Mouse (Mus musculus) megakaryocyte progenitor cell, adult 5-6 weeks (primary cell): ENCODE results near the gene Scnn1g. TPM values are rescaled to one million over a fixed set of nuclear protein-coding genes. Genes with fewer than 3 reads are reported as not detected.

Experiments
- ATAC-seq: replicated peaks from 2 replicates; pipeline ENCODE4 v1.8.0; 2016; ENCODE audit warnings: mild to moderate bottlenecking, moderate TSS enrichment, inconsistent platforms; ENCODE audit not compliant: poor library complexity
- total RNA-seq, 2 experiments: library from RNA; stranded (forward) in 1 of 2; stranded (reverse) in 1 of 2; fragments of 157-497, 149-512 nt in 1 of 2; fragments of 200-1000 nt in 1 of 2; gene quantifications; 2 replicates each; pipeline versions ENCODE4 v1.2.3 to v1.2.4; 2015 to 2017

Scnn1g gene
- total RNA-seq, 2 experiments from 2014 or later, result not detected

DNA sequence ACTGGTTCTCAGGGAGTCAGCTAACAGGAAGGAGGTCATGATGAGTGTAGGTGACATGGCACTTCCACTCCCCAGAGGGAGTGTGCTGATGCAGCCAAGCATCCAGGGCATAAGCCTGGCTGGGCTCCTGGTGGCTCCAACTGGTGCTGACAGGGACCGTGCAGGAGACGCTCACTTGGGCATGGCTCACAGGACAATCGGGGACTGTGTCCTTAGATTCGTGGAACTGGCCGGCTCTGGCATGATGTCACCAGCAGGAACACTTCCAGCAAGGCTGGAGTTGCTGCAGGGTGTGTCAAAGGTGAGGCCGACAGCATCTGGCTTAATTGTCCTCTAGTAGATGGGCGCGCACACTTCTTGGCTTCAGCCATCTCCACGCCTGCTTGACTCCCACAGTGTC lies 34.7 kb downstream of the Scnn1g start:
- ATAC-seq, result no peak

DNA sequence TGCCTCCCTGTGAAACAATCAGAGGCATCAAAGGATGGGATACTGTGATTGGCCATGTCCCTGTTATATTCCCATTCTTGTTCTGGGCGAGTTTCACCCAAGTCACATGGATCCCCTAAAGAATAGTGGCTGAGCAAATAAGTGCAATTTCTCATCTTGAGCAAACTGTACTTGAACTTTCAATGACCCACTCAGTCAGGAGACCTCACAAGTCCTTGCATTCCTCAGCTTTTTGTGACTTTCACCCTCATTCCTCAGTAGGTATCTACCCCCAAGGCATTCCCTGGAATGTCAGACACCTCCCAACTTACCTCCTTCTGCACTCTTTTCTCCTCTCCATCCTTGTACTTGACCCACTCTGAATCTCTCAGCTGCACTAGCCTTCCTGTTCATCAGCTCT lies 44.3 kb downstream of the Scnn1g start:
- no peak for ATAC-seq

DNA sequence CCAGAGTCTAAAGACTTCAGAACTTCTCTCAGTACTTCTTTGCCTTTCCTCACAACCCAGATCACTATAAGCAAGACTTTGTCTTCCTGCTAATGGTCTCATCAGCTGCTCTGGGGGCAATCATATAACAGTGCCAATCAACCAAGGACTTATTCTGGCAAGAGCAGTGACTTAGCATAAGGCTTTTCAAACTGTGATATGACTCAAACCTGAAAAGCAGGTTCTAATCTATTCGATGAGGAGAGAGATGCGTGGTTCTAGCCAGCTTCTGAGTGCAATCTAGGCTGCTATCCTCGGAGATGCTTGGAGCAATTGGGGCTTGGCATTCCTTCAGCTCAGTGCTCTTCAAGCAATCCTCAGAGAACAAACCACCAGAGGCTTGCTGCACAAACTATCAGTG lies 44.7 kb downstream of the Scnn1g start:
- ATAC-seq, result no peak

DNA sequence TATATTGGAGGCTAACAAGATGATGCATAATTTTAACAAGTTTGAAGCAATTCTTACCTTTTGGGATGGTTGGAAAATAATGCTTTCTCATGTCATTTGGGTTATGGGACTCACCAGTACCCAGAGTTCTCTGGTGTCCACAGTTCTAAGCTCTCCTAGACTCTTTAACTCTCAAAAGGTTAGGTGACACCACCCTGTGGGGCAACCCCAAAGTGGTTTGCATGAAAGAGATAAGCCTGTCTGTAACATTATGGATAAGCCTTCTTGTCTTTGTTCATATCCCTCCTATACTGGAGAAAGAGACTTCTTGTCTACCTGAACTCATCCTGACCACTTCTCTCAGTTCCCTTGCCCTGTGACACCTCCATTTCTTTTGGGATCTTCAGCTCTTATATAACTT lies 45.1 kb downstream of the Scnn1g start:
- no peak for ATAC-seq

DNA sequence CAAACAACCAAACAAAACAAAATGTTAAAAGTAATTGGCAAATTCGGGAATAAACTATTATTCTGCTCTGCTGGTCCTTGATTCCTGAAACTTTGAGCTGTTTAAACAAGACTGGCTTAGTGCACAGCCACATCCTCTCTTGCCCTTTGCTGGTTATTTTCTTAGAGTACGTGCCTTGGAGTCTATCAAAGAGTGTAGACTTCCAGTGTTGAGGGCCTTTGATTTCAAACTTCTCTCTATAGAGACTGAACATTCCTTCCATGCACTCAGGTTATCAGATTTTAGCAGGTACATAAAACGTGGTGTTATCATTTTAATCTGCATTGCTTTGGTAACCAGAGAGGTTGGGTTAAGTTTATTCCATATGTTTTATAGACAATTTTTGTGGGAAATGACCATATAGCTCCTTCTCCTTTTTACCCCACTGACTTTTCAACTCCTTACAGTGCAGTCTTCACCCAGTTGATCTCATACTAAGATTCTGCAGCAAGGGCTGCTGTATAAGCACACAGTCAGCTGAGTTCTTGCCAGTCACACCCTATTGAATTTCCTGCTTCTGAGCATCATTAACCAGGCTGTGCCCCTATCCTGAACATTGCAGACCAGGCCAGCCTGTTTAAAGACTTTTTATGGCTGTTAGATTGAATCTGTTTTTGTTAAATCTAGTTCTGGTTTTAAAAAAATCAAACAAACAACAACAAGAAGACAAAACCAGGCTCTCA lies 48.1 kb downstream of the Scnn1g start:
- no peak for ATAC-seq

DNA sequence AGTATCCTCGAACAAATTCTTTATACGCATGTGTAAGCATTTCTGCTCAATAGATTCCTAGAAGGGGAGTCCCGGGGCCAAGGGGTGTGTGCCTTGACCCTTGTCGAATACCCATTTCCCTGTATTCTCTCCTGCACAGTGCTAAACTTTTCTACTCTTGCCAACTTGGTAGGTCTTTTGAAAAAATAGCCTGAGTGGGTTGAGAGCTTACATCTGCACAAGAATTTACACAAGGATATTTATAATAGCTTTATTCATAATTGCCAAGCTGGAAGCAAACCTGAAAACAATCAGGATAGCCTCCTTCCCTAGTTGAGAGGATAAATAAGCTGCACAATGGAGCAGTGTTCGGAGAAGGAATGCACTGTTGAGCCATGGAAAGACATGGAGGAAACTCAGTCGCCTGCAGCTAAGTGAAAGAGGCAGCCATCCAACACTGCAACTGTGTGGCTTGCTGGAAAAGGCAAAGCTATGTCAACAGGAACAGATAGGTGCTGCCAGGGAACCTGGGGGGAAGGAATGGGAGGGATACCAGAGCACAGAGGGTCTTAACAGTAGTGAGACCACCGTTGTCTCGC lies 51.5 kb downstream of the Scnn1g start:
- ATAC-seq, result no peak

DNA sequence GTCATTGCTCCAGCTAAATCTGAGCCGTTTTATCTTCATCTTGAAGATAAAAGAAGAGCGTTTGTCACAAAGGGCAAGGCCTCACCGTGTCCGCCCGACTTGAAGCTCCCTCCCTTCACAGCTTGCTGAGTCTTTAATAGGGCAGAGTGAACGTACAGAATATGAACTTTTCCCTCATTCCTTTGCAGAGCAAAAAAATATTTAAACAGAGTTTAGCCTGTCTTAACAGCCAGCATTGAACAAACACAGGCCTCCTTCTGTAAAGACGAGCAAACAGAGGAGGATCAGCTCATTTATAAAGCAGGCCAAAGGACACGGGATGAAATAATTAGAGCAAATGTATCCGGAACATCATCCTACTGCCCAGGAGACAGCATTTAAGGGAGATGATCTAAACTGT lies 63.5 kb downstream of the Scnn1g start:
- no peak for ATAC-seq

DNA sequence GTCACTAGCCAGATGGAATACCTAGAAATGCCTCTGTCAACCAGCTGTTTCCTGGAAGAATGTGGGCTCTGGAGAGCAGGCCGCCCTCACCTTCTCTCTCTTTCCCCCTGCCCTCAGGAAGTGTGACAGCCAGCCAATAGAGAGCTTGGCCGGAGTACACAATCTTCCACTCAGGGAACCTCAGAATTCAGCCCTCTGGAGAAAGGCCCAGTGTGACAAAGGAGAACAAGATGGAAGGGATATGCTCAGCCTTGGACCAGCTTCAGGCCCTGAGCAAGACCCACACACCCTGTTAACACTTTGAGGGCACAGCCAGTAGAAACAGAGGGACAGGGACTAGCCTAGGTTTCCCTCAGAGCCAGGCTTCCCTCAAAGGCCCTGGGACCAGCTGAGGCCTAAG lies 68.2 kb downstream of the Scnn1g start:
- no peak for ATAC-seq

DNA sequence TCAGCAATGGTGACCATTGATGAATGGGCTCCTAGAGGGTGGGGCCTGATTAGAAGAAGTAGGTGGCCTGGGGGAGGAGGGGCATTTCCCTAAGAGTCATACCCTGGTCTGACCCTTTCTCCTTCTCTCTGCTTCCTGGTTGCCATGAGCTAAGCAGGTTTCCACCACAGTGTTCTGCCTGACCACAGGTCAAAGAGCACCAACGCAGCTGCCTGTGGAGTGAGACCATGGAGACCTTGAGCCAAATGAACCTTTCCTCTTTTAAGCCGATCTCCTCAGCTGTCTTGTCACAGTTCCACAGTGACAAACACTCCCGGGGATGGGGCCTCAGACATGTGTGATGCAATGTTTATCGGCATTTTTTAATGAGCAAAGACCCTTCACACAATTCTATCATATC lies 68.7 kb downstream of the Scnn1g start:
- no peak for ATAC-seq

DNA sequence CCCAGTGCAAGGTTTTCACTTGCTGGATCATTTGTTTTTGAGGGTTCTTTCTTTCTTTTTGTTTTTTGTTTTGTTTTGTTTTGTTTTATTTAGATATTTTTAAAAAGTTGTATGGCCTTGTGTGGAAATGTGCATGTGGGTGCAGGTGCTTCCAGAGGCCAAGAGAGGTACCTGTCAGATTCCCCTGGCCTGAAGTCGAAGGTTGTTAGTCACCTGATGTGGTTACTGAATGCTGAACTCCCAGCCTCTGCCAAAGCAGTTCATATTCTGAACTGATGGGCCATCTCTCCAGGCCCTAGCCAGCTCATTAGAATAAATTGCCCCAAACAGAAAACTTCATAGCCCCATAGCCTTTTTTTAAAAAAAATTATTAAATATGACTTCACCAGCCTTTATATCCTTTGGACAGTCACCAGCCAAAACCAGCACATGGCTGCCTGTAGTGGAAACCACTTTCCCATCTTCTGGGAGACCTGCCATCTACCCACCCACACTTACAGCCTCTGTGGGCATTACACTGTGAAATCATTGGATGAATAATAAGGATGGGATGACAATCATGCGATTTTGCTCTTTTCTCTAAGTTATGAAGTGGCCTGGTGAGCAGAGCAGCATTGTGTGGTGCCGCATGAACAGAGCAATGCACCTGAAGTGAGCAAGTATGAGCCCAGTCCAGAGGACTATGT lies 71.7 kb downstream of the Scnn1g start:
- ATAC-seq, result no peak

DNA sequence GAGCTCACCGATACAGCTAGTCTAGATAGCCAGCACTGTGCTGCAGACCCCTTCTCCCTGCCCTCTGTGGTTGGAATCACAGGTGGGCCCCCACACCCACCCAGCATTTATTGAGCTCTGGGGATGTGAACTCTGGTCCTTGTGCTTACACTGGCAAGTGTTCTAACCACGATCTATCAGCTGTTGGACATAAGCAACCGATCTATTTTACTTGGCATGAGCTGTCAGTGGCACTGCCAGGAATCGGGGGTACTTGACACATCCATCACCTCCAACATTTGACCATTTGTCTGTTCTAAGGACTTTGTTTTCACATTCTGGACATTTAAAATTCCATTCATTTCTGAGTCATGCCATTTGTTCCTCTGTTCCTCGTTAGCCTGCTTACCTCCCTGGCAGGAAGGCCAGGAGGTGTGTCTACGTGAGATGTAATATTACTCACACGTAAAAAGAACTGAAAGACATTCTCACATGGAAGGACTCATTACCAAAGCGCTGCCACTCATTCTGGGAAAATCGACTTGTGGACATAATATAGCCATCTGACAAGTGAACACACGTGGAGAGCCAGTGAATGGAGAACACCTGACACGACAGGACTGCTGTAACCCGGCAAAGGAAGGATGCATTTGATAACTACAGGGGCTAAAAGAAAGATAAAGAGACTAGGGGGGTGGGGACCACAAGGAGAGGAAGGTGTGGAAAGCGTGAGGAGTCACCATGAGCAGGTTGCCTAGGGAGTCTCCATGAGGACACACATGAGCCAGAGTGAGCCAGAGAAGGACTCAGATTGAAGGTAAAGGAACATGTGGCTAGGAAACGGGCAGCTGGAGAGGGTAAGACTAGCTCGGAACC lies 73.7 kb downstream of the Scnn1g start:
- no peak for ATAC-seq

Other genes with a start within 250 kb of the Scnn1g start
- 10.9 and 11.4 TPM in 2 replicates for gene Usp31, start 27.2 kb upstream of the Scnn1g start, total RNA-seq (2015)
- 7.7 and 7.9 TPM in 2 replicates for gene Usp31, start 27.2 kb upstream of the Scnn1g start, total RNA-seq (2017)
- not detected in 2 replicates for gene Scnn1b, start 130.6 kb downstream of the Scnn1g start, total RNA-seq (2015)
- not detected in 2 replicates for gene Scnn1b, start 130.6 kb downstream of the Scnn1g start, total RNA-seq (2017)
- 15.1 and 17.9 TPM in 2 replicates for gene Cog7, start 247.2 kb downstream of the Scnn1g start, total RNA-seq (2015)
- gene Cog7, start 247.2 kb downstream of the Scnn1g start, total RNA-seq (2017), result 16.7 and 19.2 TPM in 2 replicates